Mouse (Mus musculus): ENCODE results near the gene Adamts4.

GRCm38 (mm10) chr1:171234126-171234525 lies 16.1 kb upstream of the Adamts4 start, which contains the start of gene Fcer1g:
- TF ChIP-seq CTCF (IDR thresholded peaks at IDR 0.05; ENCODE audit: low read depth) (no peak), EP300 (IDR thresholded peaks at IDR 0.05; ENCODE audit: low read depth) (no peak)

Measured in heart, postnatal 0 days (tissue).